In genomic region chr7:86725013-86725412, GRCm38 (mm10) we compare ENCODE assay signal across 33 mouse cellular contexts. TPM values are rescaled to one million over a fixed set of nuclear protein-coding genes. Genes with fewer than 3 reads are reported as not detected.
DNase-seq lines count a peak whose midpoint lies in the region; ATAC-seq and TF ChIP-seq lines count a peak whose summit lies in the region.
"Had no signal": no experiment of that assay in that cellular context is flagged by ENCODE, and none has a peak within 500 bp of the region (broad histone marks: within the 10 kb centered on the region; RNA-seq: fewer than 3 reads in every experiment).

No protein-coding gene starts in this region.

- ATAC-seq in hindbrain, postnatal 0 days, result no peak
- ATAC-seq in hindbrain, embryonic 16.5 days, result no peak
- no peak for ATAC-seq in midbrain, embryonic 14.5 days (ENCODE audit: low FRiP score, low TSS enrichment)
- ATAC-seq in midbrain, embryonic 11.5 days (ENCODE audit: low FRiP score), result no peak
- no peak for ATAC-seq in erythroblast, adult 5-6 weeks (replicated peaks; ENCODE audit: low FRiP score, poor library complexity, severe bottlenecking)
- ATAC-seq: CD4-positive, CD25-positive, alpha-beta regulatory T cell, adult 4 months; intestine, postnatal 0 days; midbrain, embryonic 13.5 days had no signal

- H3K4me1 ChIP-seq in hindbrain, postnatal 0 days (ENCODE audit: insufficient read depth, low read length), result no peaks in the 10 kb centered on the region
- H3K4me1 ChIP-seq in hindbrain, embryonic 16.5 days (ENCODE audit: control insufficient read depth, insufficient read depth, low read depth, low read length), result no peaks in the 10 kb centered on the region
- H3K4me1 ChIP-seq in midbrain, embryonic 14.5 days (ENCODE audit: control insufficient read depth, insufficient read depth, low read length), result no peaks in the 10 kb centered on the region
- H3K4me1 ChIP-seq in midbrain, embryonic 11.5 days (ENCODE audit: control insufficient read depth, insufficient read depth, low read length), result no peaks in the 10 kb centered on the region
- H3K4me1 ChIP-seq: forebrain, embryonic 12.5 days; hindbrain, embryonic 10.5 days; kidney, embryonic 15.5 days; liver, embryonic 13.5 days; midbrain, embryonic 13.5 days had no signal

- H3K36me3 ChIP-seq in hindbrain, postnatal 0 days (ENCODE audit: insufficient read depth, low read length), result no peaks in the 10 kb centered on the region
- no peaks in the 10 kb centered on the region for H3K36me3 ChIP-seq in hindbrain, embryonic 16.5 days (ENCODE audit: control insufficient read depth, insufficient read depth, low read length)
- H3K36me3 ChIP-seq in midbrain, embryonic 14.5 days (ENCODE audit: control insufficient read depth, insufficient read depth, low read length), result no peaks in the 10 kb centered on the region
- no peaks in the 10 kb centered on the region for H3K36me3 ChIP-seq in midbrain, embryonic 11.5 days (ENCODE audit: control insufficient read depth, insufficient read depth, low read length)
- H3K36me3 ChIP-seq: forebrain, embryonic 12.5 days; hindbrain, embryonic 10.5 days; kidney, embryonic 15.5 days; liver, embryonic 13.5 days; midbrain, embryonic 13.5 days had no signal

- no peak overlapping the region for H3K27ac ChIP-seq in hindbrain, postnatal 0 days
- H3K27ac ChIP-seq in hindbrain, embryonic 16.5 days (ENCODE audit: low read depth, low read length), result no peak overlapping the region
- H3K27ac ChIP-seq in midbrain, embryonic 14.5 days (replicated peaks; ENCODE audit: low read depth, low read length), result no peak overlapping the region
- H3K27ac ChIP-seq in midbrain, embryonic 11.5 days (ENCODE audit: low read depth, low read length), result no peak overlapping the region
- H3K27ac ChIP-seq: forebrain, embryonic 12.5 days; hindbrain, embryonic 10.5 days; kidney, embryonic 15.5 days; liver, embryonic 13.5 days; midbrain, embryonic 13.5 days had no signal

- H3K9me3 ChIP-seq in hindbrain, postnatal 0 days (ENCODE audit: low read length), result no peaks in the 10 kb centered on the region
- no peaks in the 10 kb centered on the region for H3K9me3 ChIP-seq in hindbrain, embryonic 16.5 days (ENCODE audit: control insufficient read depth, low read length)
- no peaks in the 10 kb centered on the region for H3K9me3 ChIP-seq in midbrain, embryonic 14.5 days (ENCODE audit: control insufficient read depth, low read length)
- no peaks in the 10 kb centered on the region for H3K9me3 ChIP-seq in midbrain, embryonic 11.5 days (ENCODE audit: control insufficient read depth, low read length)
- H3K9me3 ChIP-seq: forebrain, embryonic 12.5 days; hindbrain, embryonic 10.5 days; kidney, embryonic 15.5 days; liver, embryonic 13.5 days; midbrain, embryonic 13.5 days had no signal

- H3K4me2 ChIP-seq in hindbrain, postnatal 0 days (ENCODE audit: low read depth, low read length), result no peak overlapping the region
- H3K4me2 ChIP-seq in hindbrain, embryonic 16.5 days (ENCODE audit: low read length), result no peak overlapping the region
- no peak overlapping the region for H3K4me2 ChIP-seq in midbrain, embryonic 14.5 days (ENCODE audit: low read length)
- no peak overlapping the region for H3K4me2 ChIP-seq in midbrain, embryonic 11.5 days
- H3K4me2 ChIP-seq: forebrain, embryonic 12.5 days; heart, embryonic 11.5 days; kidney, embryonic 15.5 days; liver, embryonic 13.5 days; midbrain, embryonic 13.5 days had no signal

- H3K27me3 ChIP-seq in hindbrain, postnatal 0 days (ENCODE audit: insufficient read depth, low read length), result no peaks in the 10 kb centered on the region
- H3K27me3 ChIP-seq in hindbrain, embryonic 16.5 days (replicated peaks; ENCODE audit: control insufficient read depth, insufficient read depth, low read length), result no peaks in the 10 kb centered on the region
- no peaks in the 10 kb centered on the region for H3K27me3 ChIP-seq in midbrain, embryonic 14.5 days (ENCODE audit: control insufficient read depth, insufficient read depth, low read length)
- no peaks in the 10 kb centered on the region for H3K27me3 ChIP-seq in midbrain, embryonic 11.5 days (ENCODE audit: control insufficient read depth, insufficient read depth, low read length)
- H3K27me3 ChIP-seq: forebrain, embryonic 12.5 days; kidney, embryonic 15.5 days; liver, embryonic 13.5 days; midbrain, embryonic 13.5 days had no signal

- peak; percentile 50 for DNase-seq in hindbrain, postnatal 0 days (ENCODE audit: low spot score)
- DNase-seq in midbrain, embryonic 14.5 days, result peak; percentile 50
- DNase-seq in midbrain, embryonic 11.5 days (ENCODE audit: low spot score, missing footprints), result no peak
- peak; percentile 26 for DNase-seq in brain, adult 2 months (ENCODE audit: low read depth, low spot score)
- DNase-seq in B cell, adult 2 months, result no peak
- DNase-seq: cerebellum, adult 2 months; gastrocnemius, postnatal 10 days; kidney, postnatal 4 days; liver, embryonic 13.5 days; lung, adult 2 months; lung, postnatal 14 days; thymus, postnatal 25 days had no signal

- no peak overlapping the region for H3K9ac ChIP-seq in hindbrain, postnatal 0 days (replicated peaks; ENCODE audit: low read length)
- H3K9ac ChIP-seq in hindbrain, embryonic 16.5 days (ENCODE audit: low read depth, low read length), result no peak overlapping the region
- no peak overlapping the region for H3K9ac ChIP-seq in midbrain, embryonic 14.5 days (replicated peaks; ENCODE audit: low read length)
- H3K9ac ChIP-seq in midbrain, embryonic 11.5 days (ENCODE audit: low read length), result no peak overlapping the region
- H3K9ac ChIP-seq: forebrain, embryonic 12.5 days; kidney, embryonic 15.5 days; liver, embryonic 13.5 days; midbrain, embryonic 13.5 days had no signal

- H3K4me3 ChIP-seq in hindbrain, postnatal 0 days (ENCODE audit: low read length), result no peak overlapping the region
- no peak overlapping the region for H3K4me3 ChIP-seq in hindbrain, embryonic 16.5 days (ENCODE audit: low read length)
- H3K4me3 ChIP-seq in midbrain, embryonic 14.5 days (replicated peaks; ENCODE audit: low read depth, low read length), result no peak overlapping the region
- no peak overlapping the region for H3K4me3 ChIP-seq in midbrain, embryonic 11.5 days (ENCODE audit: low read depth, low read length)
- H3K4me3 ChIP-seq: erythroblast, embryonic 14.5 days; forebrain, embryonic 12.5 days; hindbrain, embryonic 10.5 days; kidney, embryonic 15.5 days; liver, embryonic 13.5 days; midbrain, embryonic 13.5 days had no signal

- TF ChIP-seq CTCF in hindbrain, postnatal 0 days (IDR thresholded peaks at IDR 0.05; ENCODE audit: low read depth), result peak; percentile 57

RNA-seq across cellular contexts. Expression of gene Olfr292, which starts 36.9 kb away (rescaled TPM):
- not detected in 2 replicates for total RNA-seq in hindbrain, postnatal 0 days (2014; rRNA removed)
- polyA plus RNA-seq in hindbrain, postnatal 0 days (2015; fragmentation: Nextera tagmentation; extraction: Ambion mirVana), result not detected in 2 replicates
- not detected in 2 replicates for polyA plus RNA-seq in hindbrain, embryonic 16.5 days (2015; fragmentation: Nextera tagmentation; extraction: Ambion mirVana)
- not detected in 2 replicates for polyA plus RNA-seq in midbrain, embryonic 14.5 days (2014; fragmentation: Nextera tagmentation; extraction: Ambion mirVana)
- polyA plus RNA-seq in midbrain, embryonic 11.5 days (2014; fragmentation: Nextera tagmentation; extraction: Ambion mirVana), result not detected in 2 replicates
- total RNA-seq in erythroblast, adult 5-6 weeks (2015; ENCODE audit: low replicate concordance), result not detected in 2 replicates
- not detected in 2 replicates for total RNA-seq in erythroblast, adult 5-6 weeks (2017; ENCODE audit: low replicate concordance)
- total RNA-seq: adrenal gland, postnatal 4 days; common myeloid progenitor, adult 5-6 weeks; gastrocnemius, postnatal 10 days; granulocyte monocyte progenitor cell, adult 5-6 weeks; layer of hippocampus, postnatal 14 days; left cerebral cortex, postnatal 25 days; megakaryocyte progenitor cell, adult 5-6 weeks had no signal
- polyA plus RNA-seq: CD4-positive, CD25-positive, alpha-beta regulatory T cell, adult 4 months; cerebellum, adult 2 months; embryonic facial prominence, embryonic 11.5 days; erythroblast, embryonic 14.5 days; forebrain, embryonic 12.5 days; heart, embryonic 11.5 days; heart, postnatal 0 days; hindbrain, embryonic 10.5 days; intestine, postnatal 0 days; kidney, embryonic 15.5 days; limb, embryonic 14.5 days; liver, embryonic 13.5 days; lung, adult 2 months; midbrain, embryonic 13.5 days; neural tube, embryonic 14.5 days; spleen, adult 2 months had no signal

RNA-seq across cellular contexts. Expression of gene Folh1, which starts 50.7 kb away (rescaled TPM):
- 2.9 and 4.7 TPM in 2 replicates for total RNA-seq in hindbrain, postnatal 0 days (2014; rRNA removed)
- polyA plus RNA-seq in hindbrain, postnatal 0 days (2015; fragmentation: Nextera tagmentation; extraction: Ambion mirVana), result 4.8 and 5.7 TPM in 2 replicates
- 2.4 and 3.7 TPM in 2 replicates for polyA plus RNA-seq in hindbrain, embryonic 16.5 days (2015; fragmentation: Nextera tagmentation; extraction: Ambion mirVana)
- 0.17 and 0.73 TPM in 2 replicates for polyA plus RNA-seq in midbrain, embryonic 14.5 days (2014; fragmentation: Nextera tagmentation; extraction: Ambion mirVana)
- 0.11 TPM in 1 of 2 replicates, not detected in the other for polyA plus RNA-seq in midbrain, embryonic 11.5 days (2014; fragmentation: Nextera tagmentation; extraction: Ambion mirVana)
- not detected in 2 replicates for total RNA-seq in erythroblast, adult 5-6 weeks (2015; ENCODE audit: low replicate concordance)
- not detected in 2 replicates for total RNA-seq in erythroblast, adult 5-6 weeks (2017; ENCODE audit: low replicate concordance)
- total RNA-seq: common myeloid progenitor, adult 5-6 weeks; granulocyte monocyte progenitor cell, adult 5-6 weeks; megakaryocyte progenitor cell, adult 5-6 weeks had no signal
- polyA plus RNA-seq: CD4-positive, CD25-positive, alpha-beta regulatory T cell, adult 4 months; erythroblast, embryonic 14.5 days; heart, embryonic 11.5 days; hindbrain, embryonic 10.5 days; intestine, postnatal 0 days; liver, embryonic 13.5 days; midbrain, embryonic 13.5 days had no signal

Comparison
In these comparisons a context has a peak if more than half of its experiments do, and no peak if none do; other contexts are left out.
1. DNase-seq: peak in hindbrain, postnatal 0 days (single experiment), midbrain, embryonic 14.5 days (single experiment) and brain, adult 2 months (single experiment); none in midbrain, embryonic 11.5 days (single experiment) and B cell, adult 2 months (0 of 2).